Mouse (Mus musculus): ENCODE measurements around the gene Gm5767. TPM values are rescaled to one million over a fixed set of nuclear protein-coding genes. Genes with fewer than 3 reads are reported as not detected.

The Gm5767 gene
- total RNA-seq (2021) (not detected), polyA plus RNA-seq (2012; rRNA removed) (0.39 TPM in 1 of 2 replicates, not detected in the other)
- long read RNA-seq = 0 reads

GRCm38 (mm10) chr16:8680470-8680869 lies at the start of gene Gm5767:
Gm5767 (plus strand) TSS chr16:8680770.
- Histone ChIP-seq H3K9ac (ENCODE audit: low read depth, low read length) (no peak within 1 kb of the TSS), H3K4me3 (no peak within 1 kb of the TSS), H3K27ac (no peak within 1 kb of the TSS), H3K27me3 (ENCODE audit: control insufficient read depth, insufficient read depth, low read length) (no peaks in the 10 kb centered on the region), H3K4me1 (ENCODE audit: control insufficient read depth, insufficient read depth, low read length) (no peaks in the 10 kb centered on the region), H3K36me3 (ENCODE audit: control insufficient read depth, insufficient read depth, low read length) (no peaks in the 10 kb centered on the region), H3K79me2 (replicated peaks; ENCODE audit: control insufficient read depth, insufficient read depth, low read length) (no peaks in the 10 kb centered on the region)
- DNase-seq = no peak
- TF ChIP-seq EP300 (IDR thresholded peaks at IDR 0.05; ENCODE audit: insufficient read depth, low read depth, low read length) (no peak), POLR2A (IDR thresholded peaks at IDR 0.05; ENCODE audit: insufficient read depth, low read depth, low read length) (no peak), CTCF (IDR thresholded peaks at IDR 0.05) (no peak)
- intact Hi-C loops (cut with DNase I) = no loop called here
- 78% methylated on average over 5 of the region's 5 CpGs for WGBS

GRCm38 (mm10) chr16:8631428-8631827 lies 49.1 kb upstream of the Gm5767 start:
- no peak overlapping the region for H3K9ac ChIP-seq (ENCODE audit: low read depth, low read length)
- no peak overlapping the region for H3K27ac ChIP-seq
- H3K4me3 ChIP-seq = no peak overlapping the region
- intact Hi-C loops (cut with DNase I) = no loop called here
- no peaks in the 10 kb centered on the region; the same call in 1 of the 2 replicates for H3K79me2 ChIP-seq (replicated peaks; ENCODE audit: control insufficient read depth, insufficient read depth, low read length)
- no peak for TF ChIP-seq EP300 (IDR thresholded peaks at IDR 0.05; ENCODE audit: insufficient read depth, low read depth, low read length)
- no peak for TF ChIP-seq POLR2A (IDR thresholded peaks at IDR 0.05; ENCODE audit: insufficient read depth, low read depth, low read length)
- no peak for TF ChIP-seq CTCF (IDR thresholded peaks at IDR 0.05)
- WGBS = 82% methylated on average over 5 of the region's 5 CpGs
- H3K36me3 ChIP-seq (ENCODE audit: control insufficient read depth, insufficient read depth, low read length) = no peaks in the 10 kb centered on the region; the same call in 1 of the 2 replicates
- DNase-seq = no peak
- no peaks in the 10 kb centered on the region for H3K27me3 ChIP-seq (ENCODE audit: control insufficient read depth, insufficient read depth, low read length)
- no peaks in the 10 kb centered on the region for H3K4me1 ChIP-seq (ENCODE audit: control insufficient read depth, insufficient read depth, low read length)

GRCm38 (mm10) chr16:8636867-8637216 lies 43.7 kb upstream of the Gm5767 start:
- DNase-seq = no peak
- Histone ChIP-seq H3K36me3 (ENCODE audit: control insufficient read depth, insufficient read depth, low read length) (no peaks in the 10 kb centered on the region; the same call in 1 of the 2 replicates), H3K4me3 (peak overlapping the region; percentile 84), H3K9ac (ENCODE audit: low read depth, low read length) (peak overlapping the region; percentile 74), H3K27me3 (ENCODE audit: control insufficient read depth, insufficient read depth, low read length) (no peaks in the 10 kb centered on the region), H3K27ac (peak overlapping the region; percentile 81), H3K79me2 (replicated peaks; ENCODE audit: control insufficient read depth, insufficient read depth, low read length) (no peaks in the 10 kb centered on the region; the same call in 1 of the 2 replicates), H3K4me1 (ENCODE audit: control insufficient read depth, insufficient read depth, low read length) (peaks cover 6% of the 10 kb centered on the region)
- under 1% methylated on average over 13 of the region's 13 CpGs for WGBS
- intact Hi-C loops (cut with DNase I) = loop anchor here (5.0 kb wide), 1 partner anchor 125 kb away; the partner anchor contains the start of gene Abat
- no peak for TF ChIP-seq CTCF (IDR thresholded peaks at IDR 0.05)
- no peak for TF ChIP-seq POLR2A (IDR thresholded peaks at IDR 0.05; ENCODE audit: insufficient read depth, low read depth, low read length)
- no peak for TF ChIP-seq EP300 (IDR thresholded peaks at IDR 0.05; ENCODE audit: insufficient read depth, low read depth, low read length)

- H3K4me1 ChIP-seq (ENCODE audit: control insufficient read depth, insufficient read depth, low read length) = peaks cover 6% of the 10 kb centered on the region
- no peaks in the 10 kb centered on the region for H3K27me3 ChIP-seq (ENCODE audit: control insufficient read depth, insufficient read depth, low read length)
- H3K9ac ChIP-seq (ENCODE audit: low read depth, low read length) = peak within 1 kb of the TSS; percentile 82
- TF ChIP-seq CTCF (IDR thresholded peaks at IDR 0.05) = peak; percentile 51
- TF ChIP-seq POLR2A (IDR thresholded peaks at IDR 0.05; ENCODE audit: insufficient read depth, low read depth, low read length) = peak; percentile 77
- no peak for TF ChIP-seq EP300 (IDR thresholded peaks at IDR 0.05; ENCODE audit: insufficient read depth, low read depth, low read length)
- H3K27ac ChIP-seq = peak within 1 kb of the TSS; percentile 81
- H3K36me3 ChIP-seq (ENCODE audit: control insufficient read depth, insufficient read depth, low read length) = no peaks in the 10 kb centered on the region; the same call in 1 of the 2 replicates
- peak within 1 kb of the TSS; percentile 84 for H3K4me3 ChIP-seq
- WGBS = under 1% methylated on average over 59 of the region's 59 CpGs
- DNase-seq = peak; percentile 86 to 90
- intact Hi-C loops (cut with DNase I) = loop anchor here (5.0 kb wide), 1 partner anchor 125 kb away; the partner anchor contains the start of gene Abat
- H3K79me2 ChIP-seq (replicated peaks; ENCODE audit: control insufficient read depth, insufficient read depth, low read length) = no peaks in the 10 kb centered on the region; the same call in 1 of the 2 replicates
Observed at GRCm38 (mm10) chr16:8637217-8638051, 43.1 kb upstream of the Gm5767 start, which contains the start of the genes Pmm2 and Tmem186. Pmm2 (plus strand) TSS chr16:8637674. Tmem186 (minus strand) TSS chr16:8637712.

GRCm38 (mm10) chr16:8638131-8638530 lies 42.4 kb upstream of the Gm5767 start:
- H3K27me3 ChIP-seq (ENCODE audit: control insufficient read depth, insufficient read depth, low read length) = no peaks in the 10 kb centered on the region
- TF ChIP-seq EP300 (IDR thresholded peaks at IDR 0.05; ENCODE audit: insufficient read depth, low read depth, low read length) = no peak
- TF ChIP-seq CTCF (IDR thresholded peaks at IDR 0.05) = no peak
- no peak for TF ChIP-seq POLR2A (IDR thresholded peaks at IDR 0.05; ENCODE audit: insufficient read depth, low read depth, low read length)
- H3K4me1 ChIP-seq (ENCODE audit: control insufficient read depth, insufficient read depth, low read length) = peaks cover 6% of the 10 kb centered on the region
- WGBS = 33% methylated on average over 7 of the region's 7 CpGs
- H3K79me2 ChIP-seq (replicated peaks; ENCODE audit: control insufficient read depth, insufficient read depth, low read length) = no peaks in the 10 kb centered on the region; the same call in 1 of the 2 replicates
- peak overlapping the region; percentile 81 for H3K27ac ChIP-seq
- peak overlapping the region; percentile 82 for H3K9ac ChIP-seq (ENCODE audit: low read depth, low read length)
- DNase-seq = no peak
- no peaks in the 10 kb centered on the region; the same call in 1 of the 2 replicates for H3K36me3 ChIP-seq (ENCODE audit: control insufficient read depth, insufficient read depth, low read length)
- intact Hi-C loops (cut with DNase I) = loop anchor here (5.0 kb wide), 1 partner anchor 126 kb away; the partner anchor contains the start of gene Abat
- H3K4me3 ChIP-seq = peak overlapping the region; percentile 84

All from heart, adult 2 months (tissue).